In genomic region chr11:116226414-116226813, GRCm38 (mm10) we compare ENCODE assay signal across 9 mouse cellular contexts. TPM values are rescaled to one million over a fixed set of nuclear protein-coding genes. Genes with fewer than 3 reads are reported as not detected.
DNase-seq lines count a peak whose midpoint lies in the region; ATAC-seq and TF ChIP-seq lines count a peak whose summit lies in the region.
"Had no signal": no experiment of that assay in that cellular context is flagged by ENCODE, and none has a peak within 500 bp of the region (broad histone marks: within the 10 kb centered on the region; RNA-seq: fewer than 3 reads in every experiment).

No protein-coding gene starts in this region.

- peak; percentile 58 for ATAC-seq in granulocyte monocyte progenitor cell, adult 5-6 weeks (replicated peaks; ENCODE audit: poor library complexity, severe bottlenecking)
- peak; percentile 78 for ATAC-seq in megakaryocyte, adult 5-6 weeks (ENCODE audit: poor library complexity, severe bottlenecking)

- H3K4me1 ChIP-seq in spleen, adult 2 months (ENCODE audit: control insufficient read depth, insufficient read depth, insufficient read length), result no peaks in the 10 kb centered on the region

- WGBS in spleen, adult 2 months, result 0% methylated on average over 2 of the region's 2 CpGs

- no peaks in the 10 kb centered on the region for H3K36me3 ChIP-seq in spleen, adult 2 months (ENCODE audit: control insufficient read depth, insufficient read depth, low read length)

- no peak for TF ChIP-seq POLR2A in spleen, adult 2 months (IDR thresholded peaks at IDR 0.05; ENCODE audit: low read depth, low read length)

- DNase-seq in adrenal gland, adult (ENCODE audit: inconsistent age in 2 of 2, low spot score in 1 of 2), result peak; percentile 79 to 95
- DNase-seq in adrenal gland, adult 8-10 months, result no peak
- peak; percentile 26 for DNase-seq in MEL-GATA-1-ER (ENCODE audit: extremely low read depth, low read depth)
- DNase-seq in cerebellum, adult 9-11 months, result peak; percentile 62
- DNase-seq in layer of hippocampus, adult 2 months (ENCODE audit: low spot score in 2 of 2), result peak; percentile 54 to 85
- DNase-seq in spleen, adult 2 months (ENCODE audit: low read depth in 1 of 2, low spot score in 2 of 2), result peak; percentile 47 to 73

- H3K27ac ChIP-seq in layer of hippocampus, adult 2 months, result no peak overlapping the region
- no peak overlapping the region for H3K27ac ChIP-seq in spleen, adult 2 months (ENCODE audit: insufficient read depth, low read length)
- H3K27ac ChIP-seq: limb, embryonic 15.5 days had no signal

- TF ChIP-seq CTCF in layer of hippocampus, adult 2 months (conservative IDR thresholded peaks at IDR 0.05), result peak; percentile 91
- peak; percentile 85; the same call in 1 of the 2 replicates for TF ChIP-seq CTCF in spleen, adult 2 months (IDR thresholded peaks at IDR 0.05; ENCODE audit: extremely low read depth, insufficient read depth, insufficient read length, insufficient replicate concordance)

- H3K27me3 ChIP-seq in spleen, adult 2 months (ENCODE audit: control insufficient read depth, insufficient read depth, low read length), result peaks cover 2% of the 10 kb centered on the region; the same call in 1 of the 2 replicates

- H3K4me3 ChIP-seq in layer of hippocampus, adult 2 months, result no peak overlapping the region
- H3K4me3 ChIP-seq in spleen, adult 2 months (ENCODE audit: extremely low read depth, insufficient read depth, insufficient read length), result no peak overlapping the region
- H3K4me3 ChIP-seq: limb, embryonic 15.5 days had no signal

RNA-seq across cellular contexts. Expression of gene Evpl, which starts 11.5 kb away (rescaled TPM):
- 1 to 10 TPM; 1.0 to 2.4 (median 2.1) TPM for total RNA-seq in adrenal gland, adult 8-10 months (2022)
- 0.13 and 0.58 TPM in 2 replicates for total RNA-seq in granulocyte monocyte progenitor cell, adult 5-6 weeks (2014; fragmentation: Nextera tagmentation)
- total RNA-seq in granulocyte monocyte progenitor cell, adult 5-6 weeks (2017), result 1.5 and 1.7 TPM in 2 replicates
- total RNA-seq in layer of hippocampus, adult 2 months (2021), result under 1 TPM; 0.67 to 0.93 TPM
- 0.11 TPM in 1 of 2 replicates, not detected in the other for total RNA-seq in megakaryocyte, adult 5-6 weeks (2015)
- total RNA-seq in megakaryocyte, adult 5-6 weeks (2017), result 0.24 and 0.37 TPM in 2 replicates
- polyA plus RNA-seq in spleen, adult 2 months (2012; rRNA removed), result 0.07 and 0.18 TPM in 2 replicates

RNA-seq across cellular contexts. Expression of gene Acox1, which starts 27.6 kb away (rescaled TPM):
- 100 to 1,000 TPM; 158 to 197 (median 185) TPM for total RNA-seq in adrenal gland, adult 8-10 months (2022)
- total RNA-seq in granulocyte monocyte progenitor cell, adult 5-6 weeks (2014; fragmentation: Nextera tagmentation), result 23.6 and 29.4 TPM in 2 replicates
- total RNA-seq in granulocyte monocyte progenitor cell, adult 5-6 weeks (2017), result 15.0 and 16.0 TPM in 2 replicates
- total RNA-seq in layer of hippocampus, adult 2 months (2021), result 100 to 1,000 TPM; 124 to 126 TPM
- total RNA-seq in megakaryocyte, adult 5-6 weeks (2015), result 15.1 and 18.3 TPM in 2 replicates
- total RNA-seq in megakaryocyte, adult 5-6 weeks (2017), result 18.6 and 19.7 TPM in 2 replicates
- 12.9 TPM in 2 replicates for polyA plus RNA-seq in spleen, adult 2 months (2012; rRNA removed)

RNA-seq across cellular contexts. Expression of gene Ten1, which starts 27.8 kb away (rescaled TPM):
- 10 to 100 TPM; 20.4 to 26.3 (median 23.6) TPM for total RNA-seq in adrenal gland, adult 8-10 months (2022)
- total RNA-seq in granulocyte monocyte progenitor cell, adult 5-6 weeks (2014; fragmentation: Nextera tagmentation), result 85.3 and 106 TPM in 2 replicates
- total RNA-seq in granulocyte monocyte progenitor cell, adult 5-6 weeks (2017), result 28.5 and 31.9 TPM in 2 replicates
- total RNA-seq in layer of hippocampus, adult 2 months (2021), result 10 to 100 TPM; 39.6 to 40.1 TPM
- 58.5 and 63.9 TPM in 2 replicates for total RNA-seq in megakaryocyte, adult 5-6 weeks (2015)
- total RNA-seq in megakaryocyte, adult 5-6 weeks (2017), result 21.4 and 27.2 TPM in 2 replicates
- 18.3 and 24.0 TPM in 2 replicates for polyA plus RNA-seq in spleen, adult 2 months (2012; rRNA removed)

RNA-seq across cellular contexts. Expression of gene Srp68, which starts 47.6 kb away (rescaled TPM):
- 10 to 100 TPM; 75.4 to 88.7 (median 83.0) TPM for total RNA-seq in adrenal gland, adult 8-10 months (2022)
- total RNA-seq in granulocyte monocyte progenitor cell, adult 5-6 weeks (2014; fragmentation: Nextera tagmentation), result 104 and 123 TPM in 2 replicates
- 75.2 and 75.7 TPM in 2 replicates for total RNA-seq in granulocyte monocyte progenitor cell, adult 5-6 weeks (2017)
- total RNA-seq in layer of hippocampus, adult 2 months (2021), result 10 to 100 TPM; 63.7 to 64.1 TPM
- total RNA-seq in megakaryocyte, adult 5-6 weeks (2015), result 17.4 and 21.0 TPM in 2 replicates
- total RNA-seq in megakaryocyte, adult 5-6 weeks (2017), result 17.8 and 19.3 TPM in 2 replicates
- 25.4 and 27.0 TPM in 2 replicates for polyA plus RNA-seq in spleen, adult 2 months (2012; rRNA removed)

RNA-seq across cellular contexts. Expression of gene Galr2, which starts 54.3 kb away (rescaled TPM):
- total RNA-seq in adrenal gland, adult 8-10 months (2022), result under 1 TPM in 3 of 4 experiments, not detected in 1; 0.12 to 0.28 (median 0.13) TPM
- not detected in 2 replicates for total RNA-seq in granulocyte monocyte progenitor cell, adult 5-6 weeks (2014; fragmentation: Nextera tagmentation)
- 0.09 TPM in 1 of 2 replicates, not detected in the other for total RNA-seq in granulocyte monocyte progenitor cell, adult 5-6 weeks (2017)
- total RNA-seq in layer of hippocampus, adult 2 months (2021), result not detected
- total RNA-seq in megakaryocyte, adult 5-6 weeks (2015), result not detected in 2 replicates
- 0.07 TPM in 1 of 2 replicates, not detected in the other for total RNA-seq in megakaryocyte, adult 5-6 weeks (2017)
- 0.08 TPM in 1 of 2 replicates, not detected in the other for polyA plus RNA-seq in spleen, adult 2 months (2012; rRNA removed)

Comparison
In these comparisons a context has a peak if more than half of its experiments do, and no peak if none do; other contexts are left out.
1. RNA of gene Acox1, which starts 27.6 kb away (total RNA-seq): 158 to 197 TPM in adrenal gland, adult 8-10 months and 124 to 126 TPM in layer of hippocampus, adult 2 months; 15.0 to 29.4 TPM in granulocyte monocyte progenitor cell, adult 5-6 weeks and 15.1 to 19.7 TPM in megakaryocyte, adult 5-6 weeks; every median in the first group is over 4 times any median in the second.